Mouse (Mus musculus) forebrain, embryonic 14.5 days (tissue): ENCODE data around the gene Polg. TPM values are rescaled to one million over a fixed set of nuclear protein-coding genes. Genes with fewer than 3 reads are reported as not detected.

ENCODE experiments used
- ATAC-seq: fragments of 200-750 bp; cut with Nextera tagmentation; 2 replicates; pipeline ENCODE4 v1.8.0; 2017; ENCODE audit warnings: mild to moderate bottlenecking, moderate library complexity
- DNase-seq: peaks from one replicate; pipeline ENCODE4 v3.0.0-alpha.2; 2015; ENCODE audit warnings: low spot score
- H3K27ac ChIP-seq: fragments of 300-500 bp; sonication (generic); 2 replicates; pipeline ENCODE4 v1.5.1; 2014; ENCODE audit warnings: low read depth, mild to moderate bottlenecking, control low read depth, low read length, moderate library complexity
- H3K27me3 ChIP-seq: fragments of 300-500 bp; sonication (generic); replicated peaks from 2 replicates; pipeline ENCODE4 v1.6.1; 2014; ENCODE audit warnings: low read length, control low read depth, mixed read lengths; ENCODE audit not compliant: control insufficient read depth, insufficient read depth
- H3K36me3 ChIP-seq: fragments of 300-500 bp; sonication (generic); 2 replicates; pipeline ENCODE4 v1.6.1; 2014; ENCODE audit warnings: low read length, control low read depth; ENCODE audit not compliant: control insufficient read depth, insufficient read depth
- H3K4me1 ChIP-seq: fragments of 300-500 bp; sonication (generic); 2 replicates; pipeline ENCODE4 v1.6.1; 2014; ENCODE audit warnings: antibody characterized with exemption, low read length, control low read depth; ENCODE audit not compliant: control insufficient read depth, insufficient read depth
- H3K4me2 ChIP-seq: fragments of 300-500 bp; sonication (generic); 2 replicates; pipeline ENCODE4 v1.6.1; 2014; ENCODE audit warnings: mild to moderate bottlenecking, control low read depth, low read length
- H3K4me3 ChIP-seq: fragments of 300-500 bp; sonication (generic); 2 replicates; pipeline ENCODE4 v1.5.1; 2014; ENCODE audit warnings: low read depth, low read length, control low read depth
- H3K9ac ChIP-seq: fragments of 300-500 bp; sonication (generic); 2 replicates; pipeline ENCODE4 v1.6.1; 2014; ENCODE audit warnings: mild to moderate bottlenecking, low read length, control low read depth, moderate library complexity
- H3K9me3 ChIP-seq: fragments of 300-500 bp; sonication (generic); replicated peaks from 2 replicates; pipeline ENCODE4 v1.6.1; 2016; ENCODE audit warnings: low read length, control low read depth, mixed read lengths; ENCODE audit not compliant: control insufficient read depth
- WGBS: fragments of 180-500 bp; shearing (Covaris S2); extraction: QIAGEN DNeasy Blood & Tissue Kit; methylation state at CpG from one replicate; pipeline ENCODE4 v1.1.7; 2014; 5-methylcytosine and 5-hydroxymethylcytosine counted together
- polyA plus RNA-seq: library from polyadenylated mRNA; unstranded; fragments of >200 nt; fragmentation: Nextera tagmentation; extraction: Ambion mirVana; gene quantifications from 2 replicates; pipeline ENCODE4 v1.2.1, GENCODE M21; 2014

Gene Polg
- polyA plus RNA-seq, 1 experiment from 2014 or later: 20.2 TPM

GRCm38 (mm10) chr7:79463376-79464077 is 2.6 kb downstream of the Polg start:
- peaks cover 8% of the 10 kb centered on the region for H3K4me1 ChIP-seq
- H3K9ac ChIP-seq: no peak overlapping the region
- 90% methylated on average over 11 of the region's 11 CpGs for WGBS
- DNase-seq: no peak
- peaks cover 47% of the 10 kb centered on the region for H3K36me3 ChIP-seq
- H3K27ac ChIP-seq: no peak overlapping the region
- H3K27me3 ChIP-seq: no peaks in the 10 kb centered on the region
- no peak for ATAC-seq
- no peak overlapping the region for H3K4me2 ChIP-seq
- no peaks in the 10 kb centered on the region for H3K9me3 ChIP-seq
- H3K4me3 ChIP-seq: no peak overlapping the region

GRCm38 (mm10) chr7:79461721-79462120 is 4.4 kb downstream of the Polg start:
- Histone ChIP-seq H3K4me2 (no peak overlapping the region), H3K9ac (no peak overlapping the region), H3K9me3 (no peaks in the 10 kb centered on the region), H3K4me1 (peaks cover 8% of the 10 kb centered on the region), H3K4me3 (no peak overlapping the region), H3K27me3 (no peaks in the 10 kb centered on the region), H3K27ac (no peak overlapping the region), H3K36me3 (peaks cover 65% of the 10 kb centered on the region)
- 91% methylated on average over 10 of the region's 10 CpGs for WGBS
- ATAC-seq: no peak
- no peak for DNase-seq

- peaks cover 61% of the 10 kb centered on the region for H3K36me3 ChIP-seq
- ATAC-seq: no peak
- DNase-seq: no peak
- 92% methylated on average over 3 of the region's 3 CpGs for WGBS
- H3K9ac ChIP-seq: no peak overlapping the region
- H3K4me3 ChIP-seq: no peak overlapping the region
- H3K27me3 ChIP-seq: no peaks in the 10 kb centered on the region
- no peak overlapping the region for H3K4me2 ChIP-seq
- no peaks in the 10 kb centered on the region for H3K9me3 ChIP-seq
- no peaks in the 10 kb centered on the region for H3K4me1 ChIP-seq
- H3K27ac ChIP-seq: no peak overlapping the region
Observed at GRCm38 (mm10) chr7:79447486-79447885, 18.7 kb downstream of the Polg start.

- ATAC-seq: no peak
- no peak overlapping the region for H3K4me3 ChIP-seq
- 95% methylated on average over 2 of the region's 2 CpGs for WGBS
- no peaks in the 10 kb centered on the region for H3K9me3 ChIP-seq
- no peaks in the 10 kb centered on the region for H3K27me3 ChIP-seq
- H3K4me2 ChIP-seq: no peak overlapping the region
- H3K27ac ChIP-seq: no peak overlapping the region
- no peak for DNase-seq
- H3K36me3 ChIP-seq: peaks cover 56% of the 10 kb centered on the region
- H3K4me1 ChIP-seq: no peaks in the 10 kb centered on the region
- no peak overlapping the region for H3K9ac ChIP-seq
Observed at GRCm38 (mm10) chr7:79447048-79447447, 19.1 kb downstream of the Polg start.

GRCm38 (mm10) chr7:79440035-79440434 is 26.1 kb downstream of the Polg start:
- no peak for ATAC-seq
- no peaks in the 10 kb centered on the region for H3K9me3 ChIP-seq
- WGBS: 93% methylated on average over 2 of the region's 2 CpGs
- no peaks in the 10 kb centered on the region for H3K27me3 ChIP-seq
- no peak overlapping the region for H3K27ac ChIP-seq
- H3K4me1 ChIP-seq: no peaks in the 10 kb centered on the region
- no peak overlapping the region for H3K4me2 ChIP-seq
- no peak overlapping the region for H3K9ac ChIP-seq
- DNase-seq: no peak
- no peak overlapping the region for H3K4me3 ChIP-seq
- H3K36me3 ChIP-seq: peaks cover 12% of the 10 kb centered on the region

- H3K9me3 ChIP-seq: no peaks in the 10 kb centered on the region
- WGBS: 71% methylated on average over 5 of the region's 5 CpGs
- no peak overlapping the region for H3K27ac ChIP-seq
- no peak overlapping the region for H3K4me2 ChIP-seq
- no peak for DNase-seq
- H3K36me3 ChIP-seq: no peaks in the 10 kb centered on the region
- ATAC-seq: no peak
- no peak overlapping the region for H3K9ac ChIP-seq
- no peak overlapping the region for H3K4me3 ChIP-seq
- H3K4me1 ChIP-seq: no peaks in the 10 kb centered on the region
- no peaks in the 10 kb centered on the region for H3K27me3 ChIP-seq
Observed at GRCm38 (mm10) chr7:79428243-79428642, 37.9 kb downstream of the Polg start.

GRCm38 (mm10) chr7:79425804-79426203 is 40.4 kb downstream of the Polg start:
- Histone ChIP-seq H3K4me1 (no peaks in the 10 kb centered on the region), H3K4me2 (no peak overlapping the region), H3K4me3 (no peak overlapping the region), H3K36me3 (no peaks in the 10 kb centered on the region), H3K27me3 (no peaks in the 10 kb centered on the region), H3K9me3 (no peaks in the 10 kb centered on the region), H3K9ac (no peak overlapping the region), H3K27ac (no peak overlapping the region; the same call in 1 of the 2 replicates)
- peak; percentile 4 for DNase-seq
- ATAC-seq: no peak
- WGBS: 89% methylated on average over 10 of the region's 10 CpGs

- DNase-seq: no peak
- H3K36me3 ChIP-seq: no peaks in the 10 kb centered on the region
- H3K4me2 ChIP-seq: no peak overlapping the region
- H3K9ac ChIP-seq: no peak overlapping the region
- 97% methylated on average over 10 of the region's 10 CpGs for WGBS
- no peak overlapping the region for H3K27ac ChIP-seq
- no peaks in the 10 kb centered on the region for H3K27me3 ChIP-seq
- no peak overlapping the region for H3K4me3 ChIP-seq
- H3K4me1 ChIP-seq: no peaks in the 10 kb centered on the region
- H3K9me3 ChIP-seq: no peaks in the 10 kb centered on the region
- no peak for ATAC-seq
Observed at GRCm38 (mm10) chr7:79422876-79423275, 43.3 kb downstream of the Polg start.

GRCm38 (mm10) chr7:79419950-79420349 is 46.2 kb downstream of the Polg start:
- ATAC-seq (no peak), DNase-seq (no peak)
- H3K27ac ChIP-seq: no peak overlapping the region
- H3K4me3 ChIP-seq: no peak overlapping the region
- no peak overlapping the region for H3K4me2 ChIP-seq
- WGBS: 94% methylated on average over 7 of the region's 7 CpGs
- no peaks in the 10 kb centered on the region for H3K36me3 ChIP-seq
- H3K27me3 ChIP-seq: no peaks in the 10 kb centered on the region
- H3K9me3 ChIP-seq: no peaks in the 10 kb centered on the region
- no peaks in the 10 kb centered on the region for H3K4me1 ChIP-seq
- no peak overlapping the region for H3K9ac ChIP-seq
